Mouse (Mus musculus) R1 (cell line): ENCODE measurements around the gene Lamc3.

Experiments used
- DNase-seq: peaks from one replicate; pipeline ENCODE4 v3.0.0-alpha.2; 2018; ENCODE audit warnings: low read depth, low spot score

The Lamc3 gene

GRCm38 (mm10) chr2:31876446-31876845 is 10.6 kb upstream of the Lamc3 start:
- no peak for DNase-seq

GRCm38 (mm10) chr2:31878610-31879009 is 8.5 kb upstream of the Lamc3 start:
- no peak for DNase-seq

GRCm38 (mm10) chr2:31880868-31881267 is 6.2 kb upstream of the Lamc3 start:
- peak; percentile 80 for DNase-seq

DNA sequence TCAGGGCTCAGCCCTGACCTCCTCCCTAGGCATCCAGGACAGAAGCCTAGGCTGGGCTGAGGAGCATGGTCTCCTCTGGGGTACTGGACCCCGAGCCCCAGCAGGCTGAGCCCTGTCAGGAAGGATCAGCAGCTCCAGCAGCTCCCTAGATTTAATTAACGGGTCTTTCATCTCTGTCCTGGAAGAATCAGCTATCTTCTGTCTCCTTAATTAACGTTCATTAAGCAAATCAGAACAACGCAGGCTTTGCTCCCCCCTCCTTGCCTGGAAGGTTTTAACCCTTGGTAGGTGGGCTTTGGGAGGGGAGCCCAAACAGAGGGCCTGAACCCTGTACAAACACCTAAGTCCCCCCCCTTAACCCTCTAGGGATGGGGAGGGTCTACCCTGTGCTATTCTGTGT is 4.0 kb upstream of the Lamc3 start:
- no peak for DNase-seq

- peak; percentile 50 for DNase-seq
These were observed 2.3 kb upstream of the Lamc3 start for GRCm38 (mm10) chr2:31884806-31885205.

- DNase-seq: no peak
These were observed 1.8 kb downstream of the Lamc3 start for GRCm38 (mm10) chr2:31888871-31889270.

DNA sequence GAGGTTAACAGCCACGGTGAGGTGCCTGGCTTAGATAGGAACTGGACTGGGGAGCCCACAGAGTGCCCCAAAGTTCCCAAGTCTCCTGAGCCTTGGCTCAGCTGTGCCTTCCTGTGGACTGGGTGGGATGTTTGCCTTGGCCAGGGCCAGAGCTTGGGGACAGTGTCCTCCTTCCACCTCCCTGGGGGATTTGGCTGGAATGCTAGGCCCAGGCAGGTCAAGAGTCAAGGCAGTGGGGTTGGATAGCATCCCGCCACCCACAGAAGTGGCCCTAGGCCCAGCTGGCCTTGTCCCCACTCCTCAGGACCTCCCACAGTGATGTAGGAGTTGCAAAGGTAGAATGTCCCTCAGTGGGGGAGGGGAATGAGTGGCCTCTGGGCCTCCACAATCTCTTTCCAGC is 4.1 kb downstream of the Lamc3 start:
- no peak for DNase-seq

DNA sequence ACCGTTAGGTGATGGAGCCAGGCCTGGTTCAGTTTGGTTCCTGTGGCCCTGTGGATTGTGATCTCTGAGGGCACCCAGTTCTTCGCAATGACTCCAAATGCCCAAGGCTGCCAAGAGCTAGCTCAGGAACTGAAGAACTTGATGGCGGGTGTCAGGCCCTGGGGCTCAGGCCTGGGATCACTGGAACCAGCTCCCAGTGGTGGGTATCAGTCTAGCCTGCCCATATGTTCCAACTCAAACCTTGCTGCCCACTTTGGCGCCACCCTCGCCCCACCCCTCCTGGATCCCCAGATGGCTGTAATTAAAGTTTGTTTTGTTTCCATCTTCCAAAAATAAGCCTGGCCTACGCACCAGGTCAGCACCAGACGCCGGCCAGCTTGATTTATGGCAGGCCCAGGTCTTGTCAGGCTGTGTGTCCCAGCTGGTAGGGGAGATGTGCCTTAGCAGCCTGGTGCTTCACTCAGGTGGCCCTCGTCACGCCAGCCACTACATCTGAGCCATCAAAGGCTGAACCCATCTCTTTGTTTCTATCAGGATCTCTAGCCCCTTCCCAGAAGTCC is 6.1 kb downstream of the Lamc3 start:
- no peak for DNase-seq

- DNase-seq: no peak
These were observed 7.3 kb downstream of the Lamc3 start for GRCm38 (mm10) chr2:31894221-31894870.

GRCm38 (mm10) chr2:31900932-31901331 is 13.8 kb downstream of the Lamc3 start:
- DNase-seq: no peak

DNA sequence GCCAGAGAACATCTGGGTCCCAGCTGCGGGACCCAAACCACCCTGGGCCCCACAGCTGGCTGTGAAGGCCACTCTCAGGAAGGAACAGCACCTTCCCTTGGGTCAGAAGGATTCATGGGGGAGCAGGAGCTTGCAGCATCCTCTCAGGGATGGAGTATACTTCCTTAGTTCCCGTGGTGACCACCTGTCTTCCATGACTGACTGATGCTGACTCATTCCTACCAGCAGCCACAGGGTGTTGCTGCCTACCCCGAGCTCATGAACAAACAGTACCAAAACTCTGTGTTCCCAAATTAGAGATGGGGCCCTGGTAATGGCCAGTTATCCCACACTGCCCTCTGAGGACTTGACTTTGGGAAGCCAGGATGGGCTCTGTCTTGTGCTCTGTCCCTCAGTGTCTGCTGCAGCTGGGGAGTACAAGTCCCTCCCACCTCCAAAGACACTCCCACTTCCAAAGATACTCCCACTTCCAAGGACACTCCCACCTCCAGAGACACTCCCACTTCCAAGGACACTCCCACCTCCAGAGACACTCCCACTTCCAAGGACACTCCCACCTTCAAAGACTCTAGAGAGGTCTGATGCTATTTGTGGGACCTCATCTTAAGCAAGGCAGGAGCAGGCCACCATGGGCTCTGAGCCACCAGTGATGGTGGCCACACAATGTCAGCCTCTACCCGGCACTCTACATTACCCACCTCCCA is 14.7 kb downstream of the Lamc3 start:
- DNase-seq: peak; percentile 82

DNA sequence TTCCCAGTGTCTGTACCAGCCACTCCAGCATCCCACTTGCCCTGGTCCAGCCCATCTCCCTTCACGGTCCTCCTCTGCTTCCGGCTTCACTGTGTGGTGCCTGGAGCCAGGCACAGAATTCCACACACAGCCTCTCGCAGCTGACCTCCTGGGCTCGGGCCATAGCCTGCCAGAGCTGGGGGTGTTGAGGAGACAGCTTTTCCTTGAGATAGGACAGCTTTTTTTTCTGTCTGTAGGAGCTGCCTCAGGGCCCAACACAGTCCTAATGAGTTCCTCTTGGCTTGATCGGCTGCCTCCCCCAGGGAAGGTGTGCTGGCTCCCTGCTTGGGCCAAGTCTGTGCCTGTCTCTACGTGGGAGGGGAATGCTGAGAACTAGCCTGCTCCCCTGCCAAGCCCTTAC is 17.0 kb downstream of the Lamc3 start:
- DNase-seq: no peak

DNA sequence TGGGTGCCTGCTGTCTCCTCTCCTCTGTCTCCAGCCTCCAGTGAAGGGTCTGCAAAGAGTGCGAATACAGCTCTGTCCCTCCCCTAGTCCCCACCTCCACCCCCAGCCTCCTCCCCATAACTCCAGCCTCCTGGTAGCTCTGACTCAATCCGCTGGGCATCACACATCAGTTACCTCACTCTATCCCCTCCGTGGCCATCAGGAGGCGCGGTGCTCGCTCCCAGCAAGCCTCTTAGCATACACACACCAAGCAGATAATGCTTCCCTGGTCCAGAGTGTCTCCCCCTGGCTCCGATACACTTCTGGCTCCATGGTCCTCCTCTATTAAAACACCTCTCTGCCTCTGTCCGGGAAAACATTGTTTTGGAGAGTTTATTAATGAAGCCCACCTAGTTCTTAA is 17.5 kb downstream of the Lamc3 start:
- DNase-seq: peak; percentile 56

DNA sequence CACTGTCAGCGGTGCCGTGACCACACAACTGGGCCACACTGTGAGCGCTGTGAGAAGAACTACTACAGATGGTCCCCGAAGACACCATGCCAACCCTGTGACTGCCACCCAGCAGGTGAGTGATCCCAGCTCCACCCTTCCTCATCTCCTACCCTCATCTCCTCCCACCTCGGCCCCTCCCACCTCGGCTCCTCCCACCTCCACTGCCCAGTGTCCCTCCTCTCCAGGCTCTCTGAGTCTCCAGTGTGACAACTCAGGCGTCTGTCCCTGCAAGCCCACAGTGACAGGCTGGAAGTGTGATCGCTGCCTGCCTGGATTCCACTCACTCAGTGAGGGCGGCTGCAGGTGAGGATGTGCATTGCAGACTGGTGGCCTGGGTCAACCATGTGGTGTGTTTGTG is 18.6 kb downstream of the Lamc3 start:
- DNase-seq: no peak

- DNase-seq: no peak
These were observed 19.3 kb downstream of the Lamc3 start for GRCm38 (mm10) chr2:31906407-31906806.

DNA sequence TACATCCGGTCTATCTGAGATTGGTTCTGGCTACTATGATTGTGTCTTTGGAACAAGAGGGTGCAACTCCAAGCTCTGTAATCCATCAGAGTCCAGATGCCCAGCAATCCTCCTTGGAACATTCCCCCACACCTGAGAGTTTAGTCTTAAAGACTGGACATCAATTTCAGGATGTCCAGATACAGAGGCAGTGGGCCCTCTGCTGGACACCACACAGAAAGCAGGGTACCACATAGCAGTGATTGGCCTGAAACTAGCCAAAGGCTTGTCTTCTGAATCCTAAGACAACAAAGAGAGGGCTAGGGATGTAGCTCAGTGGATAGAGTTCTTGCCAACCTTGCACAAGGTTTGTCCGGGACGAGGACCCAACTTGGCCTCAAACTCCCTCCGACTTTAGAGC is 25.5 kb downstream of the Lamc3 start:
- DNase-seq: peak; percentile 28

GRCm38 (mm10) chr2:31914213-31914612 is 27.1 kb downstream of the Lamc3 start:
- peak; percentile 16 for DNase-seq

- DNase-seq: peak; percentile 78
These were observed 28.0 kb downstream of the Lamc3 start for GRCm38 (mm10) chr2:31915112-31915511.

DNA sequence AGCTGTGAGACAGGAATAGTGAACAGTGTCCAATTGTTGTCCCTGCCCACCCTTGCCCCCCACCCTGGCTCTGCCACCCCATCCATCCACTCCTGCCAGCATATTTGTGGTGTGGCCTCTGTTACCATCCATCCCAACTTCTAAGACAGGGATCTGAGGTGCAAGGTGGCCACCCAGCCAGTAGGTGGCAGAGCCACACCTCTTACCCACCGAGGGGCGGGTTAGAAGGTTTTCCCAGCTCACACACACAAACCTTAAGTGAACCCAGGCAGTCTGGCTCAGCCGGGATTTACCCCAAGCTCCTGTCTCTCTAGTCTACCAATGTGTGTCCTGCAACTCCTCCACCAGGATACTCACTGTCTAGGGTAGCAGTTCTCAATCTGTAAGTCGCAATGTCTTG is 30.5 kb downstream of the Lamc3 start:
- DNase-seq: peak; percentile 56

GRCm38 (mm10) chr2:31923645-31924044 is 36.6 kb downstream of the Lamc3 start:
- DNase-seq: no peak

DNA sequence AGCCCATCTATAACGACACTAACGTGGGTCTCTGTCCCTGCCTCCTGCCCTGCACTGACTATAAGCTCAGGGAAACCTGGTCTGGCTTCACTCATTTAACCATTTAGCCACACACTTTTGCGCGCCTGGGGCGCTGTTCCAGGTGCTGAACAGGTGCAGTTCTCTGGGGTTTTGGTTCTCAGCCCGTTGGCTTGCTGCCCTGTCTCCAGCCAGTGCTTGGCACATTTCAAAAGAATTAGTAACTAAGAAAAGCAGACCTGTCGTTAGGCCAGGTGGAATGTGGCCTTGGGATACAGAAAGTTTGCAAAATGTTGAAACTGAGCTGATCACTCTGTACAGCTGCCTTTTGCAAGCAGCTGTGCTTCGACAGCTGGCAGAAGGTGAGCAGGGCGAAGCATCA is 37.7 kb downstream of the Lamc3 start:
- peak; percentile 38 for DNase-seq

DNA sequence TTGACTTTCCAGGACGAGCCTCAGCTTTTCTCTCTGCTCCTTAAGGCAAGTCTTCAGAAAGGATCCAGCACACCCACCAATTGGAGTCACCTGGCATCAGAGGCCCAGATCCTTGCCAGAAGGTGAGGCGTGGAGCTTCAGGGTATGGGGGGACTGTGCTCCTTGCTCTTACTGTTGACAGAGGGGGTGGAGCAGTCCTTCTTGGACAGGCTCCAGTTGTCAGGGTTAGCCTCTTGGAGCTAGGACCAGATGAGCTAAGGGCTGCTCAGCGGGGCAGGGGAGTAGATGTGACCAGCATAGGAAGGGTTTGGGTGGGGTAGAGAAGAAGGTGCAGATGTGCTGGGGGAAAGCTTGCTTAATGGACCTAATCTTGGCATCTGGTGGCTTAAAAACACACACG is 38.8 kb downstream of the Lamc3 start:
- DNase-seq: no peak

GRCm38 (mm10) chr2:31929664-31930063 is 42.6 kb downstream of the Lamc3 start:
- no peak for DNase-seq
